Mouse (Mus musculus): ENCODE data around the gene Tmem185b. TPM values are rescaled to one million over a fixed set of nuclear protein-coding genes. Genes with fewer than 3 reads are reported as not detected.
A peak's percentile ranks its signal among the peaks of the same experiment; 100 is the strongest.

Gene Tmem185b
- polyA plus RNA-seq, 1 experiment = 15.6 TPM

- TF ChIP-seq CTCF (IDR thresholded peaks at IDR 0.05; ENCODE audit: borderline replicate concordance, extremely low read depth, insufficient read depth, insufficient read length) = no peak
- no peak for TF ChIP-seq POLR2A (IDR thresholded peaks at IDR 0.05; ENCODE audit: borderline replicate concordance, extremely low read depth, insufficient read depth, insufficient read length, poor library complexity, severe bottlenecking)
- no peak for DNase-seq (ENCODE audit: low read depth)
These were observed 2.6 kb upstream of the Tmem185b start for GRCm38 (mm10) chr1:119523369-119523768.

GRCm38 (mm10) chr1:119523826-119524225 is 2.1 kb upstream of the Tmem185b start:
- DNase-seq (ENCODE audit: low read depth) = no peak
- no peak for TF ChIP-seq POLR2A (IDR thresholded peaks at IDR 0.05; ENCODE audit: borderline replicate concordance, extremely low read depth, insufficient read depth, insufficient read length, poor library complexity, severe bottlenecking)
- no peak for TF ChIP-seq CTCF (IDR thresholded peaks at IDR 0.05; ENCODE audit: borderline replicate concordance, extremely low read depth, insufficient read depth, insufficient read length)

- peak; percentile 75 for DNase-seq (ENCODE audit: low read depth)
- TF ChIP-seq POLR2A (IDR thresholded peaks at IDR 0.05; ENCODE audit: borderline replicate concordance, extremely low read depth, insufficient read depth, insufficient read length, poor library complexity, severe bottlenecking) (no peak), CTCF (IDR thresholded peaks at IDR 0.05; ENCODE audit: borderline replicate concordance, extremely low read depth, insufficient read depth, insufficient read length) (no peak)
These were observed 936 bp upstream of the Tmem185b start for GRCm38 (mm10) chr1:119525004-119525444.

- DNase-seq (ENCODE audit: low read depth) = no peak
- TF ChIP-seq CTCF (IDR thresholded peaks at IDR 0.05; ENCODE audit: borderline replicate concordance, extremely low read depth, insufficient read depth, insufficient read length) (no peak), POLR2A (IDR thresholded peaks at IDR 0.05; ENCODE audit: borderline replicate concordance, extremely low read depth, insufficient read depth, insufficient read length, poor library complexity, severe bottlenecking) (no peak)
These were observed 5.0 kb downstream of the Tmem185b start for GRCm38 (mm10) chr1:119530941-119531340.

GRCm38 (mm10) chr1:119532165-119532564 is 6.2 kb downstream of the Tmem185b start:
- TF ChIP-seq POLR2A (IDR thresholded peaks at IDR 0.05; ENCODE audit: borderline replicate concordance, extremely low read depth, insufficient read depth, insufficient read length, poor library complexity, severe bottlenecking) (no peak), CTCF (IDR thresholded peaks at IDR 0.05; ENCODE audit: borderline replicate concordance, extremely low read depth, insufficient read depth, insufficient read length) (no peak)

DNA sequence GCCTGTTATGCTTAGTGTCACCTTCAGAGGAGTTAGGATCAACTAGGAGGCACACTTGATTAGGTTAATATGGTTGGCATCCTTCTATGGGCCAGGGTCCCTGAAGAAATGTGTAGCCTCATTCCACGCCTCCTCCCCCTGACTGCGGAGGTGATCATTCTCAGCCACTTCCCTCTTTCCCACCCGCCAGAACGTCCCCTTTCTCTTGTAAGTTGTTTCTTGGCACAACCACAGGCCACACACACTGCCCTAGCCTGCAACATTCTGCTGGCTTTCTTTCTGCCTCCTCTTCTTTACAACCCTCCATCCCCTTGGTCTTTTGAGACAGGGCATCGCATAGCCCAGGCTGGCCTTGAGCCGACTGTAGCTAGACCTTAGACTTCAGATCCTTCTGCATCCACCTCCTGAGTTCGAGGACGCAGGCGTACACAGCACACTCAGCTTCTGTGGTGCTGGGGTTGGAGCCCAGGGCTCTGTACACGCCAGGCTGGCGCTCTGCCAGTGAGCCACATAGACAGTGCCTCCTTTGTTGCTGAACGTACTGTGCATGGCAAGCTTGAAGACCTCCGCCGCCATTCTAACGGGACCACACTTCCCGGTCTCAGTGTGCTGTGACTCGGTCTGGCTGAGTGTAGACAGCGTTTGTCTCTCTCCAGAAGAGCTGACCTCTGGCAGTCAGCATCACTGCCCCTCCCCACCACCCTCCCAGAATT is 7.3 kb downstream of the Tmem185b start:
- DNase-seq (ENCODE audit: low read depth) = peak; percentile 82
- TF ChIP-seq CTCF (IDR thresholded peaks at IDR 0.05; ENCODE audit: borderline replicate concordance, extremely low read depth, insufficient read depth, insufficient read length) (no peak), POLR2A (IDR thresholded peaks at IDR 0.05; ENCODE audit: borderline replicate concordance, extremely low read depth, insufficient read depth, insufficient read length, poor library complexity, severe bottlenecking) (no peak)

More at GRCm38 (mm10) chr1:119532165-119532564, 6.2 kb downstream of the Tmem185b start:
- no peak for DNase-seq (ENCODE audit: low read depth)

GRCm38 (mm10) chr1:119534341-119534740 is 8.4 kb downstream of the Tmem185b start:
- no peak for TF ChIP-seq CTCF (IDR thresholded peaks at IDR 0.05; ENCODE audit: borderline replicate concordance, extremely low read depth, insufficient read depth, insufficient read length)
- TF ChIP-seq POLR2A (IDR thresholded peaks at IDR 0.05; ENCODE audit: borderline replicate concordance, extremely low read depth, insufficient read depth, insufficient read length, poor library complexity, severe bottlenecking) = no peak
- no peak for DNase-seq (ENCODE audit: low read depth)

GRCm38 (mm10) chr1:119536122-119536521 is 10.2 kb downstream of the Tmem185b start:
- TF ChIP-seq CTCF (IDR thresholded peaks at IDR 0.05; ENCODE audit: borderline replicate concordance, extremely low read depth, insufficient read depth, insufficient read length) = no peak
- TF ChIP-seq POLR2A (IDR thresholded peaks at IDR 0.05; ENCODE audit: borderline replicate concordance, extremely low read depth, insufficient read depth, insufficient read length, poor library complexity, severe bottlenecking) = no peak
- no peak for DNase-seq (ENCODE audit: low read depth)

DNA sequence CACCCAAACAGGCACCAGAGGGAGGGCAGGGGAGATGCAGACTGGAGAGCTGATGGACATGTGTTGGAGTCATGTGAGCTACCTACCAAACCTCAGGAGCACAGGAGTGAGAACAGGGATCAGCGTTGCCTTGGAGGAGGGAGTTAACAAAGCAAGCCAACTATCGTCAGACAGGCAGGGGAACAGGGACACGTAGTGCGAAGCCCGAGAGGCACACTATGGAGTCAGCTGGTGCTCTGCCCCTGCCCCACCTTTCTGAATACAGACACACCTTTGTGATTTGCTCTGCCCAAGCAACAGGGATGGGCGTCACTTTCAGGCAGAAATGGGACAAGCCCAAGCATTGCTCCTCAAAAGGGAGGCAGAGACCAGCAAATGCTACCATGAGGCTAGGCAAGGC is 11.7 kb downstream of the Tmem185b start:
- TF ChIP-seq POLR2A (IDR thresholded peaks at IDR 0.05; ENCODE audit: borderline replicate concordance, extremely low read depth, insufficient read depth, insufficient read length, poor library complexity, severe bottlenecking) = no peak
- TF ChIP-seq CTCF (IDR thresholded peaks at IDR 0.05; ENCODE audit: borderline replicate concordance, extremely low read depth, insufficient read depth, insufficient read length) = no peak
- DNase-seq (ENCODE audit: low read depth) = no peak

DNA sequence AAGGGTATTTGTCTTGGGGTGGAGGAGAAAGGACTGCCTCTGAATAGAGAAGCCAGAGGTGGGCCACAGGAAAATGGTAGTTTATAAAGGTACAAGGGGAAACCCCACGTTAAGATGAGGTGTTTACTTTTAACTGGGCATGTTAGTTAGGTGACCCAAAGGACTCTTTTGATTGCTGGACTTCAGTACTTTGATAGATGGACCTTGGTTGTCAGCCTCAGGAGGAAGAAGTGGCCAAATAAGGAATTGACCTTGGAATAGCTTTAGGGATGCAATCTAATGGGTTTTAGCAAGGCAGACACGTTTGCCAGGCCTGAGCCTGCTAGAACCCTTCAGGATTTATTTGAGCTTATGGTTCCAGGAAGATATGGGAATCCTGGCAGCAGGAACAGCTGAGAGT is 13.3 kb downstream of the Tmem185b start:
- TF ChIP-seq CTCF (IDR thresholded peaks at IDR 0.05; ENCODE audit: borderline replicate concordance, extremely low read depth, insufficient read depth, insufficient read length) (no peak), POLR2A (IDR thresholded peaks at IDR 0.05; ENCODE audit: borderline replicate concordance, extremely low read depth, insufficient read depth, insufficient read length, poor library complexity, severe bottlenecking) (no peak)
- no peak for DNase-seq (ENCODE audit: low read depth)

GRCm38 (mm10) chr1:119540836-119541557 is 15.0 kb downstream of the Tmem185b start:
- TF ChIP-seq CTCF (IDR thresholded peaks at IDR 0.05; ENCODE audit: borderline replicate concordance, extremely low read depth, insufficient read depth, insufficient read length) (no peak), POLR2A (IDR thresholded peaks at IDR 0.05; ENCODE audit: borderline replicate concordance, extremely low read depth, insufficient read depth, insufficient read length, poor library complexity, severe bottlenecking) (no peak)
- no peak for DNase-seq (ENCODE audit: low read depth)

All from brain, embryonic 14.5 days (tissue).